ENCODE assay signal across 23 mouse cellular contexts in genomic region chrX:85046631-85047030, GRCm38 (mm10).
DNase-seq lines count a peak whose midpoint lies in the region; ATAC-seq and TF ChIP-seq lines count a peak whose summit lies in the region.
"Had no signal": no experiment of that assay in that cellular context is flagged by ENCODE, and none has a peak within 500 bp of the region (broad histone marks: within the 10 kb centered on the region; RNA-seq: fewer than 3 reads in every experiment).

No protein-coding gene starts in this region.

- H3K4me1 ChIP-seq in cortical plate, adult 2 months (ENCODE audit: control insufficient read depth, insufficient read depth, low read length), result no peaks in the 10 kb centered on the region
- no peaks in the 10 kb centered on the region for H3K4me1 ChIP-seq in midbrain, postnatal 0 days (ENCODE audit: insufficient read depth, low read length)
- H3K4me1 ChIP-seq: embryonic facial prominence, embryonic 13.5 days; embryonic facial prominence, embryonic 15.5 days; forebrain, embryonic 12.5 days had no signal

- no peaks in the 10 kb centered on the region for H3K36me3 ChIP-seq in midbrain, postnatal 0 days (ENCODE audit: insufficient read depth, low read length)
- H3K36me3 ChIP-seq: embryonic facial prominence, embryonic 13.5 days; embryonic facial prominence, embryonic 15.5 days; forebrain, embryonic 10.5 days; forebrain, embryonic 12.5 days had no signal

- peak overlapping the region; percentile 4; the same call in 1 of the 2 replicates for H3K27ac ChIP-seq in left cerebral cortex, adult 2 months
- H3K27ac ChIP-seq in cortical plate, adult 2 months (ENCODE audit: insufficient read depth, low read length), result peak overlapping the region; percentile 23; the same call in 1 of the 2 replicates
- no peak overlapping the region for H3K27ac ChIP-seq in midbrain, postnatal 0 days (ENCODE audit: low read depth, low read length)
- H3K27ac ChIP-seq: embryonic facial prominence, embryonic 13.5 days; embryonic facial prominence, embryonic 15.5 days; forebrain, embryonic 10.5 days; forebrain, embryonic 12.5 days had no signal

- no peak overlapping the region for H3K4me2 ChIP-seq in midbrain, postnatal 0 days (ENCODE audit: low read depth, low read length, poor library complexity, severe bottlenecking)
- H3K4me2 ChIP-seq: embryonic facial prominence, embryonic 13.5 days; embryonic facial prominence, embryonic 15.5 days; forebrain, embryonic 12.5 days had no signal

- H3K4me3 ChIP-seq in left cerebral cortex, adult 2 months, result no peak overlapping the region
- H3K4me3 ChIP-seq in cortical plate, adult 2 months (ENCODE audit: insufficient read depth, low read length), result no peak overlapping the region
- no peak overlapping the region for H3K4me3 ChIP-seq in midbrain, postnatal 0 days (ENCODE audit: low read depth, low read length)
- H3K4me3 ChIP-seq: embryonic facial prominence, embryonic 13.5 days; embryonic facial prominence, embryonic 15.5 days; erythroblast, embryonic 14.5 days; forebrain, embryonic 10.5 days; forebrain, embryonic 12.5 days had no signal

- no peak for TF ChIP-seq CTCF in left cerebral cortex, adult 2 months (IDR thresholded peaks at IDR 0.05)
- TF ChIP-seq CTCF in cortical plate, adult 2 months (IDR thresholded peaks at IDR 0.05; ENCODE audit: extremely low read depth, insufficient read depth, low read length), result no peak
- TF ChIP-seq CTCF in midbrain, postnatal 0 days (IDR thresholded peaks at IDR 0.05), result no peak

- H3K27me3 ChIP-seq in midbrain, postnatal 0 days (ENCODE audit: insufficient read depth, low read length), result no peaks in the 10 kb centered on the region

- no peak for TF ChIP-seq POLR2A in cortical plate, adult 2 months (IDR thresholded peaks at IDR 0.05; ENCODE audit: extremely low read depth, insufficient read depth, low read length)

- intact Hi-C loops in left cerebral cortex, adult 2 months (cut with DNase I), result no loop called here

- 83% methylated on average over 9 of the region's 9 CpGs for WGBS in midbrain, postnatal 0 days

- H3K9me3 ChIP-seq in midbrain, postnatal 0 days (ENCODE audit: low read length), result no peaks in the 10 kb centered on the region
- H3K9me3 ChIP-seq: embryonic facial prominence, embryonic 13.5 days; embryonic facial prominence, embryonic 15.5 days; forebrain, embryonic 10.5 days; forebrain, embryonic 12.5 days had no signal

- peak; percentile 74 for ATAC-seq in frontal cortex, adult (ENCODE audit: low TSS enrichment)
- ATAC-seq in midbrain, postnatal 0 days (ENCODE audit: low FRiP score), result no peak
- ATAC-seq: forebrain, embryonic 14.5 days; forebrain, embryonic 16.5 days had no signal

- no peak for DNase-seq in frontal cortex, postnatal 36 days (ENCODE audit: low spot score in 2 of 2)
- no peak for DNase-seq in left cerebral cortex, adult 2 months (ENCODE audit: extremely low spot score in 1 of 2, low spot score in 2 of 2)
- no peak for DNase-seq in left cerebral cortex, adult 11 months (ENCODE audit: low spot score)
- DNase-seq in midbrain, postnatal 0 days (ENCODE audit: low spot score), result no peak
- no peak for DNase-seq in layer of hippocampus, postnatal 14 days (ENCODE audit: low spot score in 2 of 2)
- DNase-seq: adrenal gland, adult 2 months; adrenal gland, postnatal 10 days; adrenal gland, postnatal 25 days; cerebellum, adult 11-12 months; cerebellum, adult 2 months; cerebellum, adult 9-10 months; cerebellum, postnatal 10 days; cerebellum, postnatal 25 days; embryo, embryonic 11 days had no signal

- H3K9ac ChIP-seq in midbrain, postnatal 0 days (replicated peaks; ENCODE audit: low read length, poor library complexity, severe bottlenecking), result no peak overlapping the region
- H3K9ac ChIP-seq: embryonic facial prominence, embryonic 13.5 days; embryonic facial prominence, embryonic 15.5 days; forebrain, embryonic 12.5 days had no signal
